Mouse (Mus musculus): ENCODE measurements around the gene Gpm6a. TPM values are rescaled to one million over a fixed set of nuclear protein-coding genes. Genes with fewer than 3 reads are reported as not detected.
"Not testable (repeated sequence)": the region's sequence is repeated elsewhere in the genome, so short reads cannot be mapped to it uniquely, and the experiment has no call there.

Gene Gpm6a
- polyA plus RNA-seq, 1 experiment from 2014 or later = 17.1 TPM

DNA sequence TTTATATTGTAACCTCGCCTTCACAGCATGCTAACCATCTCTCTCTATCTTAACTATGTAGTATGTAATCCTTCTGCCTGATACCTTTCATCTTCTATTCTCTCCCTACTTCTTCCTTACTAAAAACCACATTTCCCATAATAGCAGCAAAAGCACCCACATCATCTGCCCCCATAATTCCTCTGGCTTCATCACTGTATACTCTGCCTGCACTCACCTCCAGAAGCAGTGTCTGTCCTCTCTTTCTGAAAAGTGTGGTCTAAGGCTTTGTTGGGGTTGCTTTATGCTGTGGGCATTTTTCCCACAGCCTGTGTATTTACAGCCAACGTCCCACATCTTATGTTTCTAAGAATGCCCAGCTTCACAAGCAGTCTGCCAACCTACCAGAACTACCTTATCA is 57.6 kb downstream of the Gpm6a start:
- no peak for ATAC-seq (ENCODE audit: insufficient number of reproducible peaks, low FRiP score, low TSS enrichment, low read depth)
- Histone ChIP-seq H3K9me3 (replicated peaks) (no peaks in the 10 kb centered on the region), H3K4me1 (no peaks in the 10 kb centered on the region), H3K4me3 (replicated peaks) (no peak overlapping the region), H3K4me2 (replicated peaks) (no peak overlapping the region), H3K9ac (no peak overlapping the region), H3K27ac (replicated peaks) (no peak overlapping the region), H3K36me3 (no peaks in the 10 kb centered on the region), H3K27me3 (no peaks in the 10 kb centered on the region)
- WGBS = 66% methylated on average over 2 of the region's 2 CpGs

DNA sequence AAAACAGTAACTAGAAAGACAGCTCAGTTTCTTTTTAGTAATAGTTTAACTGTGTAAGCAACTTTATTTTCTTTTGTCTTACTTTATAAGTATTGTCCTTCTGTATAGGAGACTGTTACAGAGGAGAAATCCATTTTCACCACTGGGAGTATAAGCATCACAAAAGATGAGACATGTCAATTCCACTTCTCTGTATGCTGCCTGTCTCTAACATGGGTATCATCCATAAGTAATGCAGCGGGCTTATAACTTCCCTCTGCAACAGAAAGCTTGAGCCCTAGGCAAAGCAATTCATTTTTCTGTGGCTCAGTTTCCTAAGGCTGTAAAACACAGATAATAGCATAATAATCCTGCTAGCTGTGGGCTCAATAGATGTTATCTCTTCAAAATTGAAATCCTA is 62.4 kb downstream of the Gpm6a start:
- Histone ChIP-seq H3K9me3 (replicated peaks) (no peaks in the 10 kb centered on the region), H3K4me2 (replicated peaks) (no peak overlapping the region), H3K27me3 (no peaks in the 10 kb centered on the region), H3K9ac (no peak overlapping the region), H3K4me1 (no peaks in the 10 kb centered on the region), H3K4me3 (replicated peaks) (no peak overlapping the region), H3K27ac (replicated peaks) (no peak overlapping the region), H3K36me3 (no peaks in the 10 kb centered on the region)
- no peak for ATAC-seq (ENCODE audit: insufficient number of reproducible peaks, low FRiP score, low TSS enrichment, low read depth)
- WGBS = 41% methylated on average over 1 of the region's 1 CpGs

DNA sequence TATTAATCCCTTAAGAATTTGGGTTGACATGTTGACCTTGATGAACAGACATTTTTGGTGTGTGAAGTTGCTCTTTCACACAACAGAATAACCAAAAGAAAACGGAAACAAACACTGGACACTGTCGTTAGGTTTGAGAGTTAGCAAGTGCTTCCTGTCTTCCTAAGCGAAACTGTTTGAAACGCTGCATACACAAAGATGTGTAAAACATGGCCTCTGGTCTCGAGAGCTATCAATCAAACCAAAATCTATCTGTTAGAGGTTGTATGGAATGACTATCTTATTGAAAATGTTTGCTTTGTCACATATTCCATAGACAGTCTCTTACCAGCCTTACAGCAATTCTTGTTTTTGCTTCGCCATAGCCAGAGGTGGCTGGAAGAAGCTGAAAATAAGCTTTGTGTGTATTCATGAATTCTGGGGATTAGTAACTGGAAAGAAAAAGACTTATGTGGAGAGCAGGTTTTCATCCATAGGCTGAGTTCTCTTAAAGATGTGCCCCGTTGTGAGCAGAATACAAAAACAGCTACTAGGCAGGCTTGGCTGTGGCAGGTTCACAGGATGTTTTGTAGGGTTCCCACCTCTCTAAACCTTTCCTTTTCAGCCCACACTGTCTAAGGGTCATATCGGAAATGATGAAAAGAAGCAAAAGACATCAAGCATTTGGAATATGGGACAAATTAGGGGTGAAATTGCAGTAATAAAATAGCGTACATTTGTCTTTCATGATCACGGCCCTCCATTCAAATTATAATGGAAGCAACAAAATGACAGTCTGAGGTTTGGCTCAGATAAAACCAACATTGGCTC is 71.4 kb downstream of the Gpm6a start:
- H3K36me3 ChIP-seq = no peaks in the 10 kb centered on the region
- H3K4me3 ChIP-seq (replicated peaks) = no peak overlapping the region
- no peak for ATAC-seq (ENCODE audit: insufficient number of reproducible peaks, low FRiP score, low TSS enrichment, low read depth)
- H3K4me1 ChIP-seq = no peaks in the 10 kb centered on the region
- 61% methylated on average over 10 of the region's 10 CpGs for WGBS
- no peak overlapping the region for H3K9ac ChIP-seq
- no peaks in the 10 kb centered on the region for H3K9me3 ChIP-seq (replicated peaks)
- H3K27ac ChIP-seq (replicated peaks) = no peak overlapping the region
- H3K4me2 ChIP-seq (replicated peaks) = no peak overlapping the region
- no peaks in the 10 kb centered on the region for H3K27me3 ChIP-seq

DNA sequence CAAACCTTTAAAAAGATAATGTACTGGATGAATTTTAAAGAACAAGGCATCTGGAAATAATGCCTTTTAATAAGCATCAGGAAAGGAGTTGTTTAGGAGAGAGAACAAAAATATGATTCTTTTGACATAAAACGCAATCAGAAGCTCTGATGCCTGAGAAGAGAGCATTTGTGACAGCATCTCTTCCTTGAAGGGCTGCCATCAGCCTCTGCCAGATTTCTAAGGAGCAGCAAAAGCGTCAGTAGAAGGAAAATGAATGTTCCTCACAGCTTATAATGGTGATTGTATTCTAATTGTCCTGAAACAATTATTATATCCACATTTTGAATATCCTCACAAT is 72.0 kb downstream of the Gpm6a start:
- Histone ChIP-seq H3K4me1 (no peaks in the 10 kb centered on the region), H3K4me3 (replicated peaks) (no peak overlapping the region), H3K9me3 (replicated peaks) (no peaks in the 10 kb centered on the region), H3K4me2 (replicated peaks) (no peak overlapping the region), H3K27ac (replicated peaks) (no peak overlapping the region), H3K27me3 (no peaks in the 10 kb centered on the region), H3K9ac (no peak overlapping the region), H3K36me3 (no peaks in the 10 kb centered on the region)
- no peak for ATAC-seq (ENCODE audit: insufficient number of reproducible peaks, low FRiP score, low TSS enrichment, low read depth)
- whole genome bisulfite sequencing = 64% methylated on average over 2 of the region's 2 CpGs

DNA sequence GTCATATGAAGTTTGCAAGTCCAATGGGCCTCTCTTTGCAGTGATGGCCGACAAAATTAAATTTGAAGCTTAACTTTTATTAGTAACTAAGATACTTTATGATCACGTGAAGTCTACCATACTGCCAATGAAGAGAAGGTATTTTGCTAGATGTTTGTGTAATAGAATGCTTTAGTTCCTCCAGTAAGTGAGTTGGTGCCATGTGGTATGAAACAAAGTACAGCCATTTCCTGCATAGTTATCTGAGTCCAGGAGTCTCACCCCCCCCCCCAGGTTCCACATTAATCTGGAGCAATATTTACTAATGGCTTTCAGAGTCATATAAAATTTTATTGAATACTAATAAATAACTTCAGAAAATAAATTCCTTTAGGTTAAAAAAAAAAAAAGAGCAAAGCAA is 73.7 kb downstream of the Gpm6a start:
- no peak overlapping the region for H3K4me3 ChIP-seq (replicated peaks)
- no peaks in the 10 kb centered on the region for H3K4me1 ChIP-seq
- no peaks in the 10 kb centered on the region for H3K9me3 ChIP-seq (replicated peaks)
- no peaks in the 10 kb centered on the region for H3K27me3 ChIP-seq
- H3K27ac ChIP-seq (replicated peaks) = no peak overlapping the region
- no peak for ATAC-seq (ENCODE audit: insufficient number of reproducible peaks, low FRiP score, low TSS enrichment, low read depth)
- 82% methylated on average over 2 of the region's 2 CpGs for WGBS
- no peaks in the 10 kb centered on the region for H3K36me3 ChIP-seq
- H3K4me2 ChIP-seq (replicated peaks) = no peak overlapping the region
- no peak overlapping the region for H3K9ac ChIP-seq

DNA sequence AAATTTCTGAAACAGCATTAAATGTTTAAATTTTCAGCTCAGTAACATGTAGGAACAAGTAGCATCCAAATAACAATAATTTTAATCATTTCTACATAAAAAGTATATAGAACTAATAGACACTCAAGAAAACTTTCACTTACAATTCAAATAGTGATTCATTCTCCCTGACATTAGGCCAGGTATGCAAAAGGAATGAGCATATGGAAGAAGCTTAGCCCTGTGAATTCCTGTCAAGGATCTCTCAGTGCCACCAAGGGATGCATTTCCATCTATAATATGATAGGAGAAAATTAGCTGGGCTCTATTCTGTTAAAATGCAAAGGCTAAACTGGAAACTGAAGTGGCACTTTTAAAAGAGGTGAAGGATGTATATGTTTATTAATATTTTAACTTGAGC is 76.5 kb downstream of the Gpm6a start:
- Histone ChIP-seq H3K4me2 (replicated peaks) (no peak overlapping the region), H3K27ac (replicated peaks) (no peak overlapping the region), H3K9ac (no peak overlapping the region), H3K36me3 (no peaks in the 10 kb centered on the region), H3K27me3 (no peaks in the 10 kb centered on the region), H3K4me1 (no peaks in the 10 kb centered on the region), H3K4me3 (replicated peaks) (no peak overlapping the region), H3K9me3 (replicated peaks) (no peaks in the 10 kb centered on the region)
- no peak for ATAC-seq (ENCODE audit: insufficient number of reproducible peaks, low FRiP score, low TSS enrichment, low read depth)

DNA sequence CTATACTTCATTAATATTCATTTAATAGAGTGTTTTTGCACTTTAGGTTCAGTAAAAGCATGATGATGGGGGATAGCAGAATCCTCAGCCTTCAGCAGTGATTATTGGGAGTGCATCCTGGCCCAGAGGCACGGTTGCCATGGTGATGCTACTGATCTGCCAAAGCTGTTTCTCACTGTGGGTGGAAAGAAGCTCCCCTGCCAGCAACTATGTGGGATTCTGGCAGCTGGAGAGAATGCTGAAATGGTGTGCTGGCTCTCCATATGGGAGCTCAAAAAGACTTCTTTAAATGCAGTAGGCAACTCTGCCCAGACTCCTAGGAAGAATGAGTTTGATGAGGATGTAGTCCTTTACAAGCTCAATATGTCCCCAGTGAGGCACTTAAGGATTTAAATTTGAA is 79.7 kb downstream of the Gpm6a start:
- 0% methylated on average over 1 of the region's 1 CpGs for WGBS
- no peak overlapping the region for H3K4me2 ChIP-seq (replicated peaks)

DNA sequence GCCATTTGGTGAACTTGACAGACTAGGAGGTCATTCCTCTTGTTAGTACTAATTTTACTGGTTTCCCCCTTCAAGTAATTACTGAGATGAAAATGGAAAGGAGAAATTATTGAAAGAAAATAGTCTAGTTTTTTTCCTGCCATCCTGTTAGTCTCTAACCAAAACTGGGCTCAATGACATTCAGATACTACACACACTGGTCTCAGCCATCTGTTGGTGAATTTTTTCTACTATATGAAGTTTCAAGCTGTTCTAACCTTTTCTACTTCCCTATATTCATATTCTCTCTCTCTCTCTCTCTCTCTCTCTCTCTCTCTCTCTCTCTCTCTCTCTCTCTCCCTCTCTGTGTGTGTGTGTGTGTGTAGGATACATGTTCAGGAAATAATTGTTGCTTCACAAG is 80.8 kb downstream of the Gpm6a start:
- no peak overlapping the region for H3K4me2 ChIP-seq (replicated peaks)
- H3K27me3 ChIP-seq = no peaks in the 10 kb centered on the region
- no peaks in the 10 kb centered on the region for H3K4me1 ChIP-seq
- H3K27ac ChIP-seq (replicated peaks) = no peak overlapping the region
- no peaks in the 10 kb centered on the region for H3K36me3 ChIP-seq
- ATAC-seq (ENCODE audit: insufficient number of reproducible peaks, low FRiP score, low TSS enrichment, low read depth) = no peak
- H3K9ac ChIP-seq = no peak overlapping the region
- H3K4me3 ChIP-seq (replicated peaks) = no peak overlapping the region
- H3K9me3 ChIP-seq (replicated peaks) = no peaks in the 10 kb centered on the region

More for the DNA sequence above, 79.7 kb downstream of the Gpm6a start:
- no peak overlapping the region for H3K9ac ChIP-seq
- H3K4me1 ChIP-seq = no peaks in the 10 kb centered on the region
- no peaks in the 10 kb centered on the region for H3K36me3 ChIP-seq
- no peak overlapping the region for H3K27ac ChIP-seq (replicated peaks)
- no peak overlapping the region for H3K4me3 ChIP-seq (replicated peaks)
- no peaks in the 10 kb centered on the region for H3K27me3 ChIP-seq
- H3K9me3 ChIP-seq (replicated peaks) = no peaks in the 10 kb centered on the region
- ATAC-seq (ENCODE audit: insufficient number of reproducible peaks, low FRiP score, low TSS enrichment, low read depth) = no peak

DNA sequence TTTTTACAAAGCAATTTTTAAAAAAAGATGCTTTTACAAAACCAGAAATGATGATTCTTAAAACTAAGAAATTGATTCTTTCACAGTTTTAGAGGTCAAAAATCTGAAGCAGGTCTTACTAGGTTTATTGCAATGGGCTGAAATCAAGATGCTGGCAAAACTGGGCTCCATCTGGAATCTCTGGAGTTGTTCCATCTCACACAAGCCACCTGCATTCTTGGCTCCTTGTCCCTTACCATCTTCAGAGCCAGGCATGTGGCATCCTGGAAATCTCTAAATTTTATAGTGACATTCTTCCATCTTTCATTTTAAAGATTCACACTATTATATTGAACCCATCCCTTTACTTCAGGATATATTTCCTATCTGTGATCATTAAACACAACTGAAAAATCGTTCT is 88.3 kb downstream of the Gpm6a start:
- Histone ChIP-seq H3K4me2 (replicated peaks) (no peak overlapping the region), H3K36me3 (no peaks in the 10 kb centered on the region), H3K4me3 (replicated peaks) (no peak overlapping the region), H3K27ac (replicated peaks) (no peak overlapping the region), H3K9ac (no peak overlapping the region), H3K4me1 (no peaks in the 10 kb centered on the region), H3K27me3 (no peaks in the 10 kb centered on the region), H3K9me3 (replicated peaks) (no peaks in the 10 kb centered on the region)
- no peak for ATAC-seq (ENCODE audit: insufficient number of reproducible peaks, low FRiP score, low TSS enrichment, low read depth)
- 65% methylated on average over 1 of the region's 1 CpGs for WGBS

DNA sequence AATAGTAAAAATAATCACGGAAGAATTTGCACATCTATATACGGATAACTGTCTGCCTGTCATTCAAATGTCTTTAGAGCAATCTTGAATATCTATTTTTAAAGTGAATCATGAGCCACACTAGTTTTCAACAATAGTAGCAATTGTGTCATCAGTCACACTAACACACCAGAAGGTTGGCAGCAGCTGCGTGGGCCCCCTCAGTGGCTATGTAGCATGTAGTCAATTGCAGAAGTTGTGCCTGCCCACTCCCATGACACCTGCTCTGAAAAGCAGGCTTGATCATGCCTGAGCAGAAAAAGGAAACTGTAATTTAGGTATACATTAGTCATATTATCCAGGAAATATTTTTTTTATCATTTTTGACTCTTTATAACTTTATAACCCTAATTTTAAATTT is 93.8 kb downstream of the Gpm6a start:
- Histone ChIP-seq H3K4me1 (no peaks in the 10 kb centered on the region), H3K36me3 (no peaks in the 10 kb centered on the region), H3K27me3 (no peaks in the 10 kb centered on the region), H3K27ac (replicated peaks) (no peak overlapping the region), H3K9ac (no peak overlapping the region), H3K9me3 (replicated peaks) (no peaks in the 10 kb centered on the region), H3K4me3 (replicated peaks) (no peak overlapping the region), H3K4me2 (replicated peaks) (no peak overlapping the region)
- no peak for ATAC-seq (ENCODE audit: insufficient number of reproducible peaks, low FRiP score, low TSS enrichment, low read depth)
- 85% methylated on average over 3 of the region's 3 CpGs for WGBS

DNA sequence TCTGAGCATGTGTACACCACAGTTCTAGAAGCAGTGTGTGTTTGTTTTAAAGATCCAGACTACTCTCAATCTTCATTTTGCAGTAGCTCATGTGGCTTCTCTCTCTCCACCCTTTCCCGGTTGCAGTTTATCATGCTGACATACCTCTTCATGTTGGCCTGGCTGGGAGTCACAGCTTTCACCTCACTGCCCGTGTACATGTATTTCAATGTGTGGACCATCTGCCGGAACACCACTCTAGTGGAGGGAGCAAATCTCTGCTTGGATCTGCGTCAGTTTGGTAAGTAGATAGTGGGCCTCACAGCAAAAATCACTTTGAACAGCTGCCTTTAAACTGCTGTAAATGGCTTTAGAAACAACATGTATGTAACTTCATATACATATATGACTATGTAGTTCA is 95.3 kb downstream of the Gpm6a start:
- no peak overlapping the region for H3K9ac ChIP-seq
- H3K9me3 ChIP-seq (replicated peaks) = no peaks in the 10 kb centered on the region
- no peaks in the 10 kb centered on the region for H3K36me3 ChIP-seq
- no peak overlapping the region for H3K27ac ChIP-seq (replicated peaks)
- H3K4me1 ChIP-seq = no peaks in the 10 kb centered on the region
- H3K27me3 ChIP-seq = no peaks in the 10 kb centered on the region
- H3K4me2 ChIP-seq (replicated peaks) = no peak overlapping the region
- WGBS = 73% methylated on average over 4 of the region's 4 CpGs
- no peak overlapping the region for H3K4me3 ChIP-seq (replicated peaks)
- no peak for ATAC-seq (ENCODE audit: insufficient number of reproducible peaks, low FRiP score, low TSS enrichment, low read depth)

DNA sequence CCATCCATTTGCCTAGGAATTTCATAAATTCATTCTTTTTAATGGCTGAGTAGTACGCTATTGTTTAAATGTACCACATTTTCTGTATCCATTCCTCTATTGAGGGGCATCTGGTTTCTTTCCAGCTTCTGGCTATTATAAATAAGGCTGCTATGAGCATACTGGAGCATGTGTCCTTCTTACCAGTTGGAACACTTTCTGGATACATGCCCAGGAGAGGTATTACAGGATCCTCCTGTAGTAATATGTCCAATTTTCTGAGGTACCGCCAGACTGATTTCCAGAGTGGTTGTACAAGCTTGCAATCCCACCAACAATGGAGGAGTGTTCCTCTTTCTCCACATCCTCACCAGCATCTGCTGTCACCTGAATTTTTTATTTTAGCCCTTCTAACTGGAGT is 114.2 kb downstream of the Gpm6a start:
- H3K9ac ChIP-seq; H3K27ac ChIP-seq (replicated peaks); H3K4me1 ChIP-seq; H3K27me3 ChIP-seq; H3K9me3 ChIP-seq (replicated peaks); ATAC-seq (ENCODE audit: insufficient number of reproducible peaks, low FRiP score, low TSS enrichment, low read depth); H3K4me3 ChIP-seq (replicated peaks); H3K4me2 ChIP-seq (replicated peaks); H3K36me3 ChIP-seq: not testable (repeated sequence)
- 93% methylated on average over 2 of the region's 2 CpGs for WGBS
